Mouse (Mus musculus) erythroblast, embryonic 14.5 days (primary cell): ENCODE measurements around the gene Tspan14.

Experiments used
- GATA1 ChIP-seq: IDR thresholded peaks from 2 replicates; pipeline ENCODE4 v1.6.1; 2012; ENCODE audit warnings: low read length, inconsistent platforms, mixed read lengths
- TAL1 ChIP-seq: IDR thresholded peaks from 3 replicates; pipeline ENCODE4 v1.6.1; 2012; ENCODE audit warnings: low read length, inconsistent platforms, mixed read lengths

- no peak for TF ChIP-seq GATA1
- no peak for TF ChIP-seq TAL1
Measured at GRCm38 (mm10) chr14:41013143-41013542, 46.5 kb upstream of the Tspan14 start.
